Mouse (Mus musculus) midbrain, embryonic 10.5 days (tissue): Measurements from ENCODE around the gene Alg14. TPM values are rescaled to one million over a fixed set of nuclear protein-coding genes. Genes with fewer than 3 reads are reported as not detected.

Experiments
- DNase-seq: peaks from one replicate; pipeline ENCODE4 v3.0.0-alpha.2; 2017; ENCODE audit warnings: low spot score
- H3K27ac ChIP-seq: fragments of 300-500 bp; sonication (generic); replicated peaks from 2 replicates; pipeline ENCODE4 v1.5.1; 2016; ENCODE audit warnings: mild to moderate bottlenecking
- H3K27me3 ChIP-seq: fragments of 300-500 bp; sonication (generic); 2 replicates; pipeline ENCODE4 v1.6.1; 2016; ENCODE audit warnings: low read depth, mild to moderate bottlenecking; ENCODE audit not compliant: poor library complexity, severe bottlenecking
- H3K36me3 ChIP-seq: fragments of 300-500 bp; sonication (generic); 2 replicates; pipeline ENCODE4 v1.6.1; 2016; ENCODE audit warnings: mild to moderate bottlenecking, moderate library complexity
- H3K4me1 ChIP-seq: fragments of 300-500 bp; sonication (generic); 2 replicates; pipeline ENCODE4 v1.6.1; 2016
- H3K4me3 ChIP-seq: fragments of 300-500 bp; sonication (generic); 2 replicates; pipeline ENCODE4 v1.5.1; 2016; ENCODE audit warnings: mild to moderate bottlenecking, moderate library complexity
- H3K9me3 ChIP-seq: fragments of 300-500 bp; sonication (generic); replicated peaks from 2 replicates; pipeline ENCODE4 v1.6.1; 2016; ENCODE audit warnings: mild to moderate bottlenecking
- WGBS: fragments of 180-500 bp; shearing (Covaris S2); methylation state at CpG from one replicate; pipeline ENCODE4 v1.1.7; 2016; 5-methylcytosine and 5-hydroxymethylcytosine counted together
- polyA plus RNA-seq: library from polyadenylated mRNA; unstranded; fragments of >200 nt; fragmentation: Nextera tagmentation; extraction: Ambion mirVana; gene quantifications from 2 replicates; pipeline ENCODE4 v1.2.1, GENCODE M21; 2016

Gene Alg14
- polyA plus RNA-seq, 1 experiment from 2014 or later: 37.3 TPM

DNA sequence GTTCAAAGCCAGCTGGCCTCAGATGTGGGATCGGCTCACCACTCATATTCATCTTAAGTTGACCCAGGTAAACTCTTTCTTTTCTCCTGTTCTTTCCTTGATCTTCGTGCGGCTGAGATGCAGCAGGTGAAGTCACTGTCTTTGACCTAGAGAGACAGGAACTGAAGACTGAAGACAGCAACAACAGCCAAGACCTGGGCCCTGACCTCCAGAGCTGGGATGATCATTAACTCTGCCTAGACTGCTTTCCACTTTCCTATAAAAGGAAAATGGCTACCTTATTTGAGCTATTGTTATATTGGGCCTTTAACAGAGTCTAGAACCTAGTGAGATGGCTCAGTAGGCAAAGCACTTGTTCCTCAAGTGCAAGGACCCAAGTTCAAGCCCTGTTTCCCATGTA is 116.8 kb downstream of the Alg14 start:
- 89% methylated on average over 3 of the region's 3 CpGs for WGBS
- Histone ChIP-seq H3K9me3 (no peaks in the 10 kb centered on the region), H3K36me3 (no peaks in the 10 kb centered on the region), H3K27ac (no peak overlapping the region), H3K4me3 (no peak overlapping the region), H3K27me3 (no peaks in the 10 kb centered on the region), H3K4me1 (peaks cover 8% of the 10 kb centered on the region)
- DNase-seq: no peak

GRCm38 (mm10) chr3:121411450-121411849 is 119.9 kb downstream of the Alg14 start:
- Histone ChIP-seq H3K36me3 (no peaks in the 10 kb centered on the region), H3K4me1 (0 out of 2 replicates have a peak, but pooled peaks cover 3% of the 10 kb centered on the region), H3K4me3 (no peak overlapping the region), H3K27ac (no peak overlapping the region), H3K9me3 (no peaks in the 10 kb centered on the region), H3K27me3 (no peaks in the 10 kb centered on the region)
- 83% methylated on average over 6 of the region's 6 CpGs for WGBS
- DNase-seq: no peak

Other genes with a start within 250 kb of the Alg14 start
- 3.9 and 5.3 TPM in 2 replicates for gene Rwdd3, start 120.1 kb upstream of the Alg14 start, polyA plus RNA-seq
- 0.82 and 1.1 TPM in 2 replicates for gene Tmem56, start 8.7 kb upstream of the Alg14 start, polyA plus RNA-seq
- 947 and 1,037 TPM in 2 replicates for gene Cnn3, start 134.7 kb downstream of the Alg14 start, polyA plus RNA-seq
- gene Slc44a3, start 240.6 kb downstream of the Alg14 start, polyA plus RNA-seq: 0.43 and 0.66 TPM in 2 replicates